Mouse (Mus musculus) MEL (cell line): ENCODE measurements around the gene Pdgfa.

Experiments used
- CTCF ChIP-seq, 3 experiments: IDR thresholded peaks in 2 of 3; conservative IDR thresholded peaks in 1 of 3; 2 replicates each; pipeline ENCODE4 v1.5.1; 2011 to 2012; ENCODE audit warnings: low read length in 3 of 3, low read depth in 2 of 3, mild to moderate bottlenecking in 2 of 3, improper control_type of control experiment in 1 of 3, inconsistent platforms in 1 of 3, mixed read lengths in 1 of 3, moderate library complexity in 1 of 3; ENCODE audit not compliant: control insufficient read depth in 1 of 3, insufficient read depth in 1 of 3, poor library complexity in 1 of 3, severe bottlenecking in 1 of 3
- HCFC1 ChIP-seq: IDR thresholded peaks from 2 replicates; pipeline ENCODE4 v1.6.1; 2012; ENCODE audit warnings: low read depth, mild to moderate bottlenecking, inconsistent platforms, low read length, improper control_type of control experiment, moderate library complexity
- MAX ChIP-seq: IDR thresholded peaks from 2 replicates; pipeline ENCODE4 v1.6.1; 2011; ENCODE audit warnings: low read length, improper control_type of control experiment
- NELFE ChIP-seq: IDR thresholded peaks from 2 replicates; pipeline ENCODE4 v1.6.1; 2011; ENCODE audit warnings: low read depth, low read length, improper control_type of control experiment
- POLR2A ChIP-seq, 2 experiments: IDR thresholded peaks; 2 replicates each; pipeline ENCODE4 v1.6.1; 2011 to 2012; ENCODE audit warnings: low read length in 2 of 2, mild to moderate bottlenecking in 2 of 2, control low read depth in 1 of 2, improper control_type of control experiment in 1 of 2, low read depth in 1 of 2, moderate library complexity in 1 of 2; ENCODE audit not compliant: control insufficient read depth in 1 of 2, insufficient read depth in 1 of 2, poor library complexity in 1 of 2
- TBP ChIP-seq: IDR thresholded peaks from 2 replicates; pipeline ENCODE4 v1.8.0; 2011; ENCODE audit warnings: low read depth, low read length, improper control_type of control experiment

DNA sequence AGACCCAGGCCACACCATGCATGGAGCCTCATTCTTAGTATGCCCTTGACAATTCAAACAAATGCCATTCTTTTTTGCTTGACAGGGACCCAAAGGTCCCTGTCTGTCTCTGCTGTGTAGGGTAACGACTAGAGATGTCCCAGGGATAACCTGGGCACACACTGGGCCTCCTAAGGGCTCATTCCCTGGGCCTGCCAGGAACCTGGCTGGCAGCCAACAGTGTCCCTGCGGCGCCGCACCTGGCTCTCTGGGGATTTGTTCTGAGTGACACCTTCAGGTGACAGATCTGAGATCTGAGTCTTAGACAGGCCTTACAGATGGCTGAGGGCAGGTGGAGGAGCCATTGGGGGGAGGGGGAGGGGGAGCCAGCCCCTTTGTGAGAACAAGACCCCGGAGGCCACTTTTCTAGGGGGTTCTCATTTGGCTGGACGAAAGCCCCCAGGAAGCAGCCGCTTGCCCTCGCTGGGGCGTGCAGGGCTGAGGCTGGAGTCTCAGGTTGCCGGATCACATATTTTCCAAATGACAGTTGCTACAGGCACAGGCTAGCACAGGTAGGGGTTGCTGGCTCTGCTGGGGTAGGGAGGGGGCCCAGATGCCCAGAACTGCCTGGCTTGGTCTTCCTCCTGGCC lies 67.2 kb downstream of the Pdgfa start:
- TF ChIP-seq CTCF (IDR thresholded peaks at IDR 0.05 in 2 of 3, conservative IDR thresholded peaks at IDR 0.05 in 1 of 3; ENCODE audit: control insufficient read depth in 1 of 3, insufficient read depth in 1 of 3, low read depth in 2 of 3, low read length in 3 of 3, poor library complexity in 1 of 3, severe bottlenecking in 1 of 3) (no peak), NELFE (no peak), MAX (no peak), POLR2A (IDR thresholded peaks at IDR 0.05; ENCODE audit: control insufficient read depth in 1 of 2, insufficient read depth in 1 of 2, low read depth in 1 of 2, low read length in 2 of 2, poor library complexity in 1 of 2) (no peak), HCFC1 (no peak), TBP (no peak)
